Mouse (Mus musculus) midbrain, embryonic 15.5 days (tissue): Measurements from ENCODE around the gene Tsc22d4. TPM values are rescaled to one million over a fixed set of nuclear protein-coding genes. Genes with fewer than 3 reads are reported as not detected.
A peak's percentile ranks its signal among the peaks of the same experiment; 100 is the strongest.

Experiments used
- ATAC-seq: fragments of 200-750 bp; cut with Nextera tagmentation; replicated peaks from 2 replicates; pipeline ENCODE4 v1.8.0; 2017; ENCODE audit warnings: moderate TSS enrichment
- H3K27ac ChIP-seq: fragments of 300-500 bp; sonication (generic); 2 replicates; pipeline ENCODE4 v1.5.1; 2015; ENCODE audit warnings: mild to moderate bottlenecking, inconsistent platforms
- H3K27me3 ChIP-seq: fragments of 300-500 bp; sonication (generic); replicated peaks from 2 replicates; pipeline ENCODE4 v1.6.1; 2015; ENCODE audit warnings: inconsistent platforms
- H3K36me3 ChIP-seq: fragments of 300-500 bp; sonication (generic); replicated peaks from 2 replicates; pipeline ENCODE4 v1.6.1; 2015; ENCODE audit warnings: inconsistent platforms
- H3K4me1 ChIP-seq: fragments of 300-500 bp; sonication (generic); 2 replicates; pipeline ENCODE4 v1.6.1; 2015; ENCODE audit warnings: inconsistent platforms
- H3K4me2 ChIP-seq: fragments of 300-500 bp; sonication (generic); 2 replicates; pipeline ENCODE4 v1.6.1; 2015; ENCODE audit warnings: inconsistent platforms, mild to moderate bottlenecking, moderate library complexity
- H3K4me3 ChIP-seq: fragments of 300-500 bp; sonication (generic); 2 replicates; pipeline ENCODE4 v1.5.1; 2015; ENCODE audit warnings: mild to moderate bottlenecking, inconsistent platforms
- H3K9ac ChIP-seq: fragments of 300-500 bp; sonication (generic); 2 replicates; pipeline ENCODE4 v1.6.1; 2015; ENCODE audit warnings: mild to moderate bottlenecking, inconsistent platforms
- H3K9me3 ChIP-seq: fragments of 300-500 bp; sonication (generic); 2 replicates; pipeline ENCODE4 v1.6.1; 2016; ENCODE audit warnings: inconsistent platforms
- WGBS: fragments of 180-500 bp; shearing (Covaris S2); methylation state at CpG from one replicate; pipeline ENCODE4 v1.1.7; 2015; ENCODE audit warnings: mixed read lengths; 5-methylcytosine and 5-hydroxymethylcytosine counted together
- polyA plus RNA-seq: library from polyadenylated mRNA; unstranded; fragments of >200 nt; fragmentation: Nextera tagmentation; extraction: Ambion mirVana; gene quantifications from 2 replicates; pipeline ENCODE4 v1.2.1, GENCODE M21; 2015

Tsc22d4 gene
- polyA plus RNA-seq, 1 experiment from 2014 or later = 58.0 TPM

DNA sequence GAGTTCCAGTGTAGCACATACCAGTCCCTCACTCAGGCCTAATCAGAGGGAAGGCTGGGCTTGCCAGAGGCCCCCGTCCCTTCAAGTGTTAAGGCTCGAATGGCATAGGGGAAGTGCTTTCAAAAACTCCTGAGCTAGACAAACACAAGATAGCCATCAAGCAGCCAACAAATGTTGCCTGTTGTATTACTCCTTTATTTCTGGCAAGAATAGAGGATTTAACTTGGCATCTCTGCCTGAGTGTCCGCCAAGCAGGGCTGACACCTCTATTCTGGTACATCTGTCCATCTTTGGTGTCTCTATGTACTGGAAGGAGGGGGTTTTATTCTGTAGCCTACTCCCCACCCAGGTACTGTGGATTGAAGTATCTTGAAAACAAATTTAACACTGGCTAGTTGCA, 10.6 kb downstream of the Tsc22d4 start:
- H3K36me3 ChIP-seq = no peaks in the 10 kb centered on the region
- no peak overlapping the region for H3K9ac ChIP-seq
- 64% methylated on average over 3 of the region's 3 CpGs for WGBS

GRCm38 (mm10) chr5:137756882-137757661, 11.5 kb downstream of the Tsc22d4 start:
- Histone ChIP-seq H3K9ac (0 out of 2 replicates have a peak overlapping the region, but pooled peaks have one; percentile 14), H3K4me2 (no peak overlapping the region), H3K4me3 (no peak overlapping the region), H3K36me3 (no peaks in the 10 kb centered on the region), H3K9me3 (no peaks in the 10 kb centered on the region), H3K27ac (peak overlapping the region; percentile 42; the same call in 1 of the 2 replicates), H3K4me1 (peaks cover 27% of the 10 kb centered on the region), H3K27me3 (no peaks in the 10 kb centered on the region)
- peak; percentile 51 for ATAC-seq
- 45% methylated on average over 10 of the region's 10 CpGs for WGBS

More for the DNA sequence above, 10.6 kb downstream of the Tsc22d4 start:
- H3K27me3 ChIP-seq = no peaks in the 10 kb centered on the region
- H3K27ac ChIP-seq = peak overlapping the region; percentile 15; the same call in 1 of the 2 replicates
- no peak overlapping the region for H3K4me2 ChIP-seq
- peaks cover 27% of the 10 kb centered on the region for H3K4me1 ChIP-seq
- no peak for ATAC-seq
- H3K4me3 ChIP-seq = no peak overlapping the region
- no peaks in the 10 kb centered on the region for H3K9me3 ChIP-seq

DNA sequence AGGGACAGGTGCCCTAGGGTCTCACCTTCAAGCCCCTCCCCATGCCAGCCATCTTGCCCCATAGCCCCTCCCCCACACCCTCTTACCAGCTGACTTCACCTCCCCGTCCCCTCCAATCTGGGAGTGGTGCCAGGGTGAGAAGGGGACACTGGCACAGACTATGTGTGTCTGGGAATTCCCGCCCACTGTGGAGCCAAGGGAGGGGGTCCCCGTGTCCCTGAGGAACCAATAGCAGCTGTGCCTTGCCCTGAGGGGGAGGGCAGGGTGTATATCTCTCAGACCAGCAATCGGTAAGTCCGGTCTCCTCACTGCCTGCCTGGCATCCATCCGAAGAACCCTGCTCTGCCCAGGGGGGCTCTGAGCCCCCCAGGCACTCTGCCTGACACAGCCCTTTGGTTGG, 12.4 kb downstream of the Tsc22d4 start:
- peak overlapping the region; percentile 48; the same call in 1 of the 2 replicates for H3K27ac ChIP-seq
- 0 out of 2 replicates have a peak overlapping the region, but pooled peaks have one; percentile 6 for H3K4me2 ChIP-seq
- peaks cover 27% of the 10 kb centered on the region for H3K4me1 ChIP-seq
- H3K4me3 ChIP-seq = no peak overlapping the region
- 52% methylated on average over 6 of the region's 6 CpGs for WGBS
- H3K36me3 ChIP-seq = no peaks in the 10 kb centered on the region
- H3K9me3 ChIP-seq = no peaks in the 10 kb centered on the region
- no peak overlapping the region for H3K9ac ChIP-seq
- ATAC-seq = peak; percentile 55
- H3K27me3 ChIP-seq = no peaks in the 10 kb centered on the region

- no peak overlapping the region for H3K4me2 ChIP-seq
- no peak overlapping the region for H3K4me3 ChIP-seq
- WGBS = 90% methylated on average over 19 of the region's 19 CpGs
These were observed 13.5 kb downstream of the Tsc22d4 start for GRCm38 (mm10) chr5:137758921-137759534.

DNA sequence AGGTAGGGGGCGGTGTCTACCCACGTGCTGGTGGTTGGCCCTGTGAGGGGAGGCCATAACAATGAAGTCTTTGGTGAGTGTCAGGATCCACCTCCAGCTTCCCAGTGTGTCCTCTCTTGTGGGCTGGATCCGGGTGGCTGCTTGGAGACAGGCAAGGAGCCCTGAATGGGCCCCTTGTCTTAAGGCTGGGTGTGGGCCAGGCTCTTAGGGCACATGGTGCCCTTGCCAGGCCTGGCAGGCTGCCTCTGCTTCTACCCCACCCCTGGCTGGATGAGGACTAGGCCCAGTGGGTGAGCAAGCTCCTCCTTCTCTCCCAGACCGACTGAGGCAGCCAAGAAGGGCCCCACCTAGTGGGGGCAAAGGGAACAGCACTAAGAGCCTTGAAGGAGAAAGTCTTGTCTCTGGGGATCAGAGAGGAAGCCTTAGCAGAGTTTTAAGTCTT, 14.5 kb downstream of the Tsc22d4 start:
- ATAC-seq = peak; percentile 81
- no peak overlapping the region for H3K4me3 ChIP-seq
- WGBS = 28% methylated on average over 4 of the region's 4 CpGs
- H3K36me3 ChIP-seq = no peaks in the 10 kb centered on the region
- H3K9ac ChIP-seq = no peak overlapping the region
- H3K27ac ChIP-seq = no peak overlapping the region
- H3K27me3 ChIP-seq = no peaks in the 10 kb centered on the region
- no peaks in the 10 kb centered on the region for H3K9me3 ChIP-seq
- peaks cover 27% of the 10 kb centered on the region for H3K4me1 ChIP-seq
- no peak overlapping the region for H3K4me2 ChIP-seq

More at GRCm38 (mm10) chr5:137758921-137759534, 13.5 kb downstream of the Tsc22d4 start:
- Histone ChIP-seq H3K27ac (peak overlapping the region; percentile 3; the same call in 1 of the 2 replicates), H3K36me3 (no peaks in the 10 kb centered on the region), H3K27me3 (no peaks in the 10 kb centered on the region), H3K4me1 (peaks cover 27% of the 10 kb centered on the region), H3K9me3 (no peaks in the 10 kb centered on the region), H3K9ac (no peak overlapping the region)
- no peak for ATAC-seq

- Histone ChIP-seq H3K9me3 (no peaks in the 10 kb centered on the region), H3K27ac (no peak overlapping the region), H3K9ac (no peak overlapping the region), H3K4me3 (no peak overlapping the region), H3K4me2 (no peak overlapping the region), H3K36me3 (no peaks in the 10 kb centered on the region), H3K4me1 (peaks cover 8% of the 10 kb centered on the region), H3K27me3 (no peaks in the 10 kb centered on the region)
- 44% methylated on average over 9 of the region's 9 CpGs for WGBS
- ATAC-seq = no peak
These were observed 19.2 kb downstream of the Tsc22d4 start for GRCm38 (mm10) chr5:137764609-137765340.

DNA sequence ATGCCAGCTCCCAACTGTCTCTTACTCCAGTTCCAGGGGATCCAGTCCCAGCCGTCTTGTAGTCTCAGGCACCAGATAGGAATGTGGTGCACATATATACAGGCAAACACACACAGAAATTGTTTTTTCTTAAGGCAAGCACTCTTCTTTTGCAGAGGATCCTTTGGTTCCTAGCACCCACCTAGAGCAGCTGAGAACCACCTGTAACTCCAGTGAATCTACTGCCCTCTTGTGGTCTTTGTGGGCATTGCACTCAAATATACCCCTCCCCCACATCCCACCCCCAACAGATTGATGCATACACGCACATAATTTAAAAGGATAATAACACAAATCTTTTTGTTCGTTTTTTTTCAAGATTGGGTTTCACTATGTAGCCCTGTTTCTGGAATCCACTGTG, 20.7 kb downstream of the Tsc22d4 start:
- Histone ChIP-seq H3K9me3 (no peaks in the 10 kb centered on the region), H3K4me1 (peaks cover 8% of the 10 kb centered on the region), H3K36me3 (no peaks in the 10 kb centered on the region), H3K4me3 (no peak overlapping the region), H3K4me2 (no peak overlapping the region), H3K27ac (no peak overlapping the region), H3K27me3 (no peaks in the 10 kb centered on the region), H3K9ac (no peak overlapping the region)
- 62% methylated on average over 3 of the region's 3 CpGs for WGBS
- no peak for ATAC-seq

- H3K27ac ChIP-seq = peak overlapping the region; percentile 68
- no peak overlapping the region for H3K4me3 ChIP-seq
- H3K27me3 ChIP-seq = no peaks in the 10 kb centered on the region
- H3K4me1 ChIP-seq = peaks cover 8% of the 10 kb centered on the region
- ATAC-seq = peak; percentile 63; the same call in 1 of the 2 replicates
- H3K36me3 ChIP-seq = no peaks in the 10 kb centered on the region
- WGBS = 24% methylated on average over 1 of the region's 1 CpGs
- no peak overlapping the region for H3K9ac ChIP-seq
- no peak overlapping the region for H3K4me2 ChIP-seq
- no peaks in the 10 kb centered on the region for H3K9me3 ChIP-seq
These were observed 22.9 kb downstream of the Tsc22d4 start for GRCm38 (mm10) chr5:137768475-137768874.

GRCm38 (mm10) chr5:137770709-137771108, 25.2 kb downstream of the Tsc22d4 start:
- Histone ChIP-seq H3K27me3 (no peaks in the 10 kb centered on the region), H3K4me3 (no peak overlapping the region), H3K4me2 (no peak overlapping the region), H3K36me3 (no peaks in the 10 kb centered on the region), H3K9me3 (no peaks in the 10 kb centered on the region), H3K4me1 (peaks cover 8% of the 10 kb centered on the region), H3K9ac (no peak overlapping the region), H3K27ac (no peak overlapping the region)
- no peak for ATAC-seq
- WGBS = 47% methylated on average over 2 of the region's 2 CpGs

DNA sequence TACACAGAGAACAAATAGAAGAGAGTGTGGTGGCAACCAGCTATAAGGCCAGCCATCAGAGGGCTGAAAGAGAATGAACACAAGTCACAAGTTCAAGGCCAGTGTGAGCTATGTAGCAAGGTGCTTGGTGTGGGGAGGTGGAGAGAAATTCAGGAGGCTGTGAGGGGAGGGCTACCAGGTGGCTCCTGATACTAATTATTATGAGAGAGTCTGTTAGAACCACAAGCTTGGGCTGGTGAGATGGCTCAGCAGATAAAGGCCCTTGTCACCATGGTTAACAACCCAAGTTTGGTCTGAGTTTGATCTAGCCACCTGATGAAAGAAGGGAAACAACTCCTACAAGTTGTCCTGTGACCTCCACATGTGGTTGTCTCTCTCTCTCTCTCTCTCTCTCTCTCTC, 27.2 kb downstream of the Tsc22d4 start:
- no peak for ATAC-seq
- Histone ChIP-seq H3K4me3 (no peak overlapping the region), H3K27ac (no peak overlapping the region)

GRCm38 (mm10) chr5:137775587-137776290, 30.2 kb downstream of the Tsc22d4 start:
- Histone ChIP-seq H3K27ac (no peak overlapping the region), H3K27me3 (no peaks in the 10 kb centered on the region), H3K4me3 (no peak overlapping the region), H3K9ac (no peak overlapping the region), H3K9me3 (no peaks in the 10 kb centered on the region), H3K4me2 (no peak overlapping the region), H3K4me1 (peaks cover 17% of the 10 kb centered on the region), H3K36me3 (peaks cover 3% of the 10 kb centered on the region; the same call in 1 of the 2 replicates)
- 92% methylated on average over 2 of the region's 2 CpGs for WGBS
- ATAC-seq = no peak

More for the DNA sequence above, 27.2 kb downstream of the Tsc22d4 start:
- Histone ChIP-seq H3K4me1 (peaks cover 8% of the 10 kb centered on the region), H3K9ac (no peak overlapping the region), H3K27me3 (no peaks in the 10 kb centered on the region), H3K9me3 (no peaks in the 10 kb centered on the region), H3K4me2 (no peak overlapping the region), H3K36me3 (no peaks in the 10 kb centered on the region)
